Mouse (Mus musculus) intestine, embryonic 14.5 days (tissue): ENCODE results near the gene Lrig2. TPM values are rescaled to one million over a fixed set of nuclear protein-coding genes. Genes with fewer than 3 reads are reported as not detected.

Experiments used
- ATAC-seq: fragments of 200-750 bp; cut with Nextera tagmentation; replicated peaks from 2 replicates; pipeline ENCODE4 v1.8.0; 2017; ENCODE audit warnings: low read depth, moderate number of reproducible peaks, moderate TSS enrichment, moderate library complexity; ENCODE audit not compliant: low FRiP score, low TSS enrichment
- DNase-seq: peaks from one replicate; pipeline ENCODE4 v3.0.0-alpha.2; 2018; ENCODE audit warnings: low spot score
- H3K27ac ChIP-seq: fragments of 300-500 bp; sonication (generic); 2 replicates; pipeline ENCODE4 v1.5.1; 2014; ENCODE audit warnings: low read depth, mild to moderate bottlenecking, control low read depth
- H3K27me3 ChIP-seq: fragments of 300-500 bp; sonication (generic); replicated peaks from 2 replicates; pipeline ENCODE4 v1.6.1; 2014; ENCODE audit warnings: low read length, control low read depth; ENCODE audit not compliant: control insufficient read depth, insufficient read depth
- H3K36me3 ChIP-seq: fragments of 300-500 bp; sonication (generic); 2 replicates; pipeline ENCODE4 v1.6.1; 2014; ENCODE audit warnings: low read length, control low read depth; ENCODE audit not compliant: control insufficient read depth, insufficient read depth
- H3K4me1 ChIP-seq: fragments of 300-500 bp; sonication (generic); replicated peaks from 2 replicates; pipeline ENCODE4 v1.6.1; 2014; ENCODE audit warnings: low read length, control low read depth, mixed read lengths; ENCODE audit not compliant: control insufficient read depth, insufficient read depth
- H3K4me2 ChIP-seq: fragments of 300-500 bp; sonication (generic); 2 replicates; pipeline ENCODE4 v1.6.1; 2014; ENCODE audit warnings: low read length
- H3K4me3 ChIP-seq: fragments of 300-500 bp; sonication (generic); 2 replicates; pipeline ENCODE4 v1.5.1; 2014; ENCODE audit warnings: low read depth, low read length, control low read depth, mixed read lengths
- H3K9ac ChIP-seq: fragments of 300-500 bp; sonication (generic); 2 replicates; pipeline ENCODE4 v1.6.1; 2014; ENCODE audit warnings: mild to moderate bottlenecking, low read length
- H3K9me3 ChIP-seq: fragments of 300-500 bp; sonication (generic); 2 replicates; pipeline ENCODE4 v1.6.1; 2016; ENCODE audit warnings: low read length, control low read depth; ENCODE audit not compliant: control insufficient read depth
- WGBS: fragments of 180-500 bp; shearing (Covaris S2); extraction: QIAGEN DNeasy Blood & Tissue Kit; methylation state at CpG from one replicate; pipeline ENCODE4 v1.1.7; 2014; 5-methylcytosine and 5-hydroxymethylcytosine counted together
- polyA plus RNA-seq: library from polyadenylated mRNA; unstranded; fragments of >200 nt; fragmentation: Nextera tagmentation; extraction: Ambion mirVana; gene quantifications from 2 replicates; pipeline ENCODE4 v1.2.1, GENCODE M21; 2014

Gene Lrig2
- polyA plus RNA-seq, 1 experiment from 2014 or later = 19.3 TPM

DNA sequence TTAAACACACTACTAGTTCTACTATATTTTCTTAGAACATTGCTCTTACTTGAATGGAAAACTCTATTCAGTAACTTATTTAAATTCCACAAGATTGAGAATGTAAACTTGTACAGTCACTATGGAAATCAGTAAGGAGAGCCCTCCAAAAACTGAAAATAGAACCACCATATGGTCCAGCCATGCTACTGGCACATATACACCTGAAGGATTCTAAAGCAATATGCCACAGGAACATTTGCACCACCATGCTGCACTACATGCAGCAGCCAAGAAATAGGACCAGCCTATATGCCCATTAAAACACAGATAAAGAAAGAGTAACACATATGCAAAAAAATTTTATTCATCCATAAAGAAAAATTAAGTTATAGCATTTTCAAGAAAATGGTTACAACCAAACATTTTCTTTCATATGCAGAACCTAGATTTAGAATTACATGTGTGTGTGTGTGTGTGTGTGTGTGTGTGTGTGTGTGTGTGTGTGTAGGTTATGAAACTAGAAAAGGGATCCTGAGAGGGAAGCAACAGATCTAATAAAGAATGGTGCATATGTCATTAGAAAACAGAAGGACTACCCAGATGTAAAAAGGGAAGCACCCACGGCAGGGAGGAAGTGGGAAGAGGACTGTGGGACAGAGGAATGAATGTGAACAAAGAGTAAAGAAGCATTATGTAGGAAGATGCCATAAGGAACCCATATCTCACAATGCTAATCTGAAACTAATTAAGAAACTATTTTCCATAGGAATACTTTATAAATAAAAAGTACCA, 30.6 kb downstream of the Lrig2 start:
- H3K4me2 ChIP-seq = no peak overlapping the region
- no peak overlapping the region for H3K4me3 ChIP-seq
- 90% methylated on average over 1 of the region's 1 CpGs for WGBS
- H3K27me3 ChIP-seq = no peaks in the 10 kb centered on the region
- no peaks in the 10 kb centered on the region for H3K9me3 ChIP-seq
- H3K4me1 ChIP-seq = no peaks in the 10 kb centered on the region
- DNase-seq = no peak
- H3K27ac ChIP-seq = no peak overlapping the region
- no peak for ATAC-seq
- peaks cover 52% of the 10 kb centered on the region for H3K36me3 ChIP-seq
- H3K9ac ChIP-seq = no peak overlapping the region

DNA sequence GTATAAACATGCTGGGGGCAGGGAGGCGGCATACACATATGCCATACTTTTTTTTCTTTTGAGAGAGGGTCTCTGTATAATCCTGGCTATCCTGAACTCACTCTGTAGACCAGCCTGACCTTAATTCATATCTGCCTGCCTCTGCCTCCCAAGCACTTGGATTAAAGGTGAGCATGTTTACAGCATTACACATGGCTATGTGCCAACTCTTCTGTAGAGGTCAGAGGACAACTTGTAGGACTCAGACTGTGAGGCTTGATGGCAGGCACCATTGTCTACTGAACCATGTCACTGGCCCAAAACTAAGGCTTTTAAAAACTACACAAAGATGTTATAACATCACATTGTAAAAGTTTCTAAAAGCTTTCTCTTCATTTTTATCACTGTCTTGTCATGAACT, 33.7 kb downstream of the Lrig2 start:
- 91% methylated on average over 1 of the region's 1 CpGs for WGBS
- H3K4me2 ChIP-seq = no peak overlapping the region
- no peaks in the 10 kb centered on the region for H3K27me3 ChIP-seq

GRCm38 (mm10) chr3:104469421-104469820, 42.3 kb downstream of the Lrig2 start:
- H3K9ac ChIP-seq = no peak overlapping the region
- 74% methylated on average over 3 of the region's 3 CpGs for WGBS
- no peaks in the 10 kb centered on the region for H3K4me1 ChIP-seq
- no peak overlapping the region for H3K4me3 ChIP-seq
- H3K9me3 ChIP-seq = no peaks in the 10 kb centered on the region
- no peak overlapping the region for H3K27ac ChIP-seq
- no peaks in the 10 kb centered on the region for H3K27me3 ChIP-seq
- H3K36me3 ChIP-seq = peaks cover 40% of the 10 kb centered on the region
- no peak overlapping the region for H3K4me2 ChIP-seq
- DNase-seq (no peak), ATAC-seq (no peak)

More for the DNA sequence above, 33.7 kb downstream of the Lrig2 start:
- Histone ChIP-seq H3K4me3 (no peak overlapping the region), H3K9me3 (no peaks in the 10 kb centered on the region), H3K4me1 (no peaks in the 10 kb centered on the region), H3K9ac (no peak overlapping the region), H3K36me3 (peaks cover 57% of the 10 kb centered on the region), H3K27ac (no peak overlapping the region)
- DNase-seq (no peak), ATAC-seq (no peak)

DNA sequence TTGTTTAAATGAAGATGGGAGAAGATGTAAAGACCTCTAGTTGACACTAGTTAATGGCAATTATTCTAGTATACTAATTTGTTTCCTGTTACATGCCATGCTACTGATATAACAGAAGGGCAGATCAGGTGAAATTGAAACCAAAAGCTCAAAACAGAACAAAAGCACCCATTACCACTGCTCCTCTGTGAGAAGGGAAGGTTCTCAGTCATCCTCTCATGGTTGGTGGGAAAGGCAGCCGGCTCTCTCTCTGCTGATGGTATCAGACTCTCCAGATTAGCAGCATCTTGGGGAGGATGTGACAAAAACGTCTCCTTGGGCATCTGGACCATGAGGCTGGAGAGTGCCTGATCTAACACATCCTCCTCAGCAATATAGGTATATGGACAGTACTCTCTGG, 50.5 kb downstream of the Lrig2 start:
- H3K4me1 ChIP-seq = no peaks in the 10 kb centered on the region
- H3K27ac ChIP-seq = no peak overlapping the region
- ATAC-seq (no peak), DNase-seq (peak; percentile 42)
- 83% methylated on average over 2 of the region's 2 CpGs for WGBS
- H3K27me3 ChIP-seq = no peaks in the 10 kb centered on the region
- no peaks in the 10 kb centered on the region for H3K9me3 ChIP-seq
- H3K4me3 ChIP-seq = no peak overlapping the region
- H3K36me3 ChIP-seq = peaks cover 96% of the 10 kb centered on the region
- no peak overlapping the region for H3K9ac ChIP-seq
- H3K4me2 ChIP-seq = no peak overlapping the region

GRCm38 (mm10) chr3:104458588-104458987, 53.1 kb downstream of the Lrig2 start:
- WGBS = 86% methylated on average over 1 of the region's 1 CpGs
- H3K27me3 ChIP-seq = no peaks in the 10 kb centered on the region
- no peaks in the 10 kb centered on the region for H3K9me3 ChIP-seq
- DNase-seq = peak; percentile 20
- no peak overlapping the region for H3K27ac ChIP-seq
- no peak overlapping the region for H3K4me3 ChIP-seq
- peaks cover 84% of the 10 kb centered on the region for H3K36me3 ChIP-seq
- no peaks in the 10 kb centered on the region for H3K4me1 ChIP-seq
- H3K9ac ChIP-seq = no peak overlapping the region
- H3K4me2 ChIP-seq = no peak overlapping the region
- no peak for ATAC-seq

DNA sequence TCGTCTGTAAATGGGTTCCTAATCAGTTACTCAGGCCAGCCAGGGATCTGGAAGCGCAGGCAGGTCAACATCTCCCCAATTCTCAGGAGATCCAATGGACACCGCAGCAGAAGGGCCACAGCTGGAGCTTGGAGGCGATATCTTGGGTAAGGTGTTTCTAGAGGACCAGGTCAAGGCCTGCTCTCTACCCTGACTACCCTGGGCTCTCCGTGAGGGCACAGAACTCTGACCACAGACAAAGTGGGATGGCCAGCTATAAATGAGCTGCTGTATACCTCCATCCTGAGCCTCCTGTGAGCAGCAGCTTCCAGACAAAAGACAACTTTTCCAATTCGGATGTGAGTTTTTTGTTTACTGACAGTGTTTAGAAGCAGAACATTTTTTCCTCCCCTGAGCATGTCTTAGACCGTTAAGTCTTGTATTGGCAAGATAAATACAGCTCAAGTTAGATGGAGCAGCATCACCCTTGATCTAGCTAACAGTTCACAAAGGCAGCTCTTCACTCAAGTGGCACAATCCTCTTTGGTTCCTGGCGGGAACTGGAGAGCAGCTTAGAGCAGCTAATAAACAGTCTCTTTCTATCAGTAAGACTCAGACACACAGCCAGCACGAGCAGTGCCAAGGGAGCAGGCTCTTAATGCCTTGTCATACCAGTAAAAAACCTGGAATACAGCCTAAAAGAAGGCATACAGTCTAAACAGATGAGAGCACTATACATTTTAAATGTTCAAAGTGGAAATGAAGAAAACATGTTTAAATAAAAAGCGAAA, 56.0 kb downstream of the Lrig2 start:
- Histone ChIP-seq H3K4me1 (no peaks in the 10 kb centered on the region), H3K9me3 (no peaks in the 10 kb centered on the region), H3K4me3 (no peak overlapping the region), H3K9ac (no peak overlapping the region), H3K36me3 (peaks cover 55% of the 10 kb centered on the region), H3K27me3 (no peaks in the 10 kb centered on the region), H3K27ac (no peak overlapping the region), H3K4me2 (no peak overlapping the region)
- 84% methylated on average over 10 of the region's 10 CpGs for WGBS
- ATAC-seq (no peak), DNase-seq (peak; percentile 31)

- H3K4me2 ChIP-seq = no peak overlapping the region
- 78% methylated on average over 2 of the region's 2 CpGs for WGBS
- H3K27ac ChIP-seq = no peak overlapping the region
- H3K4me1 ChIP-seq = no peaks in the 10 kb centered on the region
- H3K36me3 ChIP-seq = no peaks in the 10 kb centered on the region
- H3K9me3 ChIP-seq = no peaks in the 10 kb centered on the region
- no peaks in the 10 kb centered on the region for H3K27me3 ChIP-seq
- DNase-seq (no peak), ATAC-seq (no peak)
- H3K9ac ChIP-seq = no peak overlapping the region
- H3K4me3 ChIP-seq = no peak overlapping the region
Observed at GRCm38 (mm10) chr3:104447240-104447639, 64.5 kb downstream of the Lrig2 start.

DNA sequence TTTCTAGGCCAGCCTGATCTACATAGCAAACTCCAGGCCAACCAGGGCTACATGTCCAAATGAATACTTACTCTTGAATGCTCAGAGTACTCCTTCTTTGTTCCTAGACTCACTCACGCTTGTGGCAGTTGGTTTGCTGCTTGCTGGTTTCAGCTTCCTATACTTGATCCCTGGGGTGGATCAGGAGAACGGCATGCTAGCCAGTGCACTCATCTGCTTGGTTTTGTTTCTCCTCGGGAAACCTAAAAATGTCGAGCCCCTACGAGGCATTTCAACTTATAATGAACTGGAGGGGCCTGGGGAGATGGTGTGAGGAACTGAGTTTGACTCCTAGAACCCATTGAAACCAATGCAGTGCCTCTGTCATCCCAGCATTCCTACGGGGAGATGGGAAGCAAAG, 65.0 kb downstream of the Lrig2 start:
- ATAC-seq = no peak
- Histone ChIP-seq H3K9ac (no peak overlapping the region), H3K4me2 (no peak overlapping the region), H3K4me3 (no peak overlapping the region), H3K4me1 (no peaks in the 10 kb centered on the region), H3K27ac (no peak overlapping the region), H3K27me3 (no peaks in the 10 kb centered on the region), H3K36me3 (no peaks in the 10 kb centered on the region), H3K9me3 (no peaks in the 10 kb centered on the region)
- 85% methylated on average over 6 of the region's 6 CpGs for WGBS
- no peak for DNase-seq
